Mouse (Mus musculus): Measurements from ENCODE around the gene Fam102b. TPM values are rescaled to one million over a fixed set of nuclear protein-coding genes. Genes with fewer than 3 reads are reported as not detected.
A peak's percentile ranks its signal among the peaks of the same experiment; 100 is the strongest.

The Fam102b gene
- polyA plus RNA-seq, 1 experiment from 2014 or later: 34.6 TPM

- Histone ChIP-seq H3K27ac (replicated peaks) (no peak overlapping the region), H3K36me3 (peaks cover 75% of the 10 kb centered on the region), H3K9me3 (no peaks in the 10 kb centered on the region), H3K27me3 (no peaks in the 10 kb centered on the region), H3K9ac (no peak overlapping the region), H3K4me1 (replicated peaks) (no peaks in the 10 kb centered on the region), H3K4me2 (no peak overlapping the region), H3K4me3 (no peak overlapping the region)
- 89% methylated on average over 15 of the region's 15 CpGs for WGBS
- ATAC-seq (ENCODE audit: low read depth): no peak
Observed at GRCm38 (mm10) chr3:108974920-108975485, 52.4 kb downstream of the Fam102b start.

DNA sequence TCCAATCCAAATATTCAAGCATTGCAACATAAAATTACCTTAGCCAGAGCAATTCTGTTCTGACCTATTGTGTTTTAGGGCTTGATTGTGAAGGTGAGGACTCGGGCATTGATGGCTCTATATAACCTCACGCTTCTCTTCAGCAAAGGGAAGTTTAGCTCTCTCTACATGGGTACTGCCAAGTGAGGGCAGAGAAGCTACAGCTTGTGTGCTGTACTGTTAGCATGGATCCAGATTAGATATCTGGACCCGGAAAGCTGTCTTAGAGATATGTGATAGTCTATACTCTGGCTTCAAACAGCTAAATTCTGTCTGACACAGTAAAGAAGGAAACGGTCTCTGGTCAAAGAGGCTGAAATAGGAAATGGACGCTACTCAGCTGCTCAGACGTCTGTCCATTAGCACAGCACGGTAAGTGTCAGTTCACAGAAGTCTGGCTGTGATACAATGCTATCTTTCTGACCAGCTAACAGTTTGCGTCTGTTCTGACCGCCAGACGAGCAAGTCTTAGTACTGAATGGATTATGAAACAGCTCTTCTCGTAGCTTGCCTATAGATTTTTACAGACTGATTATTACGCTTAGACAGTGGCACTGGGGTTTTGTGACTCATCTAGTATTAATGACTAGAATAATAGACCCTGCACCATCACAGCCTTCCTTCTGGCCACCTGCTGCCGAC lies 53.3 kb downstream of the Fam102b start:
- 81% methylated on average over 13 of the region's 13 CpGs for WGBS

GRCm38 (mm10) chr3:108966051-108966450 lies 61.4 kb downstream of the Fam102b start:
- Histone ChIP-seq H3K27me3 (no peaks in the 10 kb centered on the region), H3K4me1 (replicated peaks) (peaks cover 11% of the 10 kb centered on the region), H3K9ac (no peak overlapping the region), H3K4me2 (no peak overlapping the region), H3K9me3 (no peaks in the 10 kb centered on the region), H3K36me3 (peaks cover 9% of the 10 kb centered on the region; the same call in 1 of the 2 replicates), H3K27ac (replicated peaks) (no peak overlapping the region), H3K4me3 (no peak overlapping the region)
- ATAC-seq (ENCODE audit: low read depth): no peak
- 96% methylated on average over 3 of the region's 3 CpGs for WGBS

More for the DNA sequence above, 53.3 kb downstream of the Fam102b start:
- Histone ChIP-seq H3K4me2 (no peak overlapping the region), H3K4me1 (replicated peaks) (no peaks in the 10 kb centered on the region), H3K36me3 (peaks cover 67% of the 10 kb centered on the region), H3K4me3 (no peak overlapping the region), H3K27me3 (no peaks in the 10 kb centered on the region), H3K27ac (replicated peaks) (no peak overlapping the region), H3K9me3 (no peaks in the 10 kb centered on the region), H3K9ac (no peak overlapping the region)
- no peak for ATAC-seq (ENCODE audit: low read depth)

- H3K36me3 ChIP-seq: no peaks in the 10 kb centered on the region
- no peak overlapping the region for H3K9ac ChIP-seq
- no peak for ATAC-seq (ENCODE audit: low read depth)
Observed at GRCm38 (mm10) chr3:108964361-108965044, 62.9 kb downstream of the Fam102b start.

DNA sequence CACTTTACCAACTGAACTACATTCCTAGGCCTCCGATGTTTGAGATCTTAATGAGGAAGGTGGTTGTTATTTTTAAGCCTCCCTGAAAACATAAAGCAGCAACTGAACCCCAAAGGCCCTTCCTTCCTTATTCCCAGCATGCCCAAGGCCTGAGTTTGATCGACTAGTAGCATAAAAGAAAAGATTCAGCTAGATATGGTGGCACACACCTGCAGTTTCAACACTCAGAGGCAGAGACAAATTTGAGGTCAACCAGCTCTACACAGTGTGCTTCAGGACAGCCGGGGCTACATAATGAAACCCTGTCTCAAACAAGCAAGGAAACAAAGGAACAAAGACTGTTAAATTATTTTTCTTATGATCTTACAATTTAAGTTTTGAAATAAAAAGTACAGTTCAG lies 63.6 kb downstream of the Fam102b start:
- H3K4me3 ChIP-seq: no peak overlapping the region
- H3K9me3 ChIP-seq: no peaks in the 10 kb centered on the region
- H3K4me2 ChIP-seq: no peak overlapping the region
- ATAC-seq (ENCODE audit: low read depth): no peak
- no peaks in the 10 kb centered on the region for H3K27me3 ChIP-seq
- H3K4me1 ChIP-seq (replicated peaks): peaks cover 16% of the 10 kb centered on the region
- 84% methylated on average over 3 of the region's 3 CpGs for WGBS
- no peaks in the 10 kb centered on the region for H3K36me3 ChIP-seq
- no peak overlapping the region for H3K9ac ChIP-seq
- H3K27ac ChIP-seq (replicated peaks): no peak overlapping the region

More at GRCm38 (mm10) chr3:108964361-108965044, 62.9 kb downstream of the Fam102b start:
- no peaks in the 10 kb centered on the region for H3K27me3 ChIP-seq
- H3K4me1 ChIP-seq (replicated peaks): peaks cover 16% of the 10 kb centered on the region
- H3K4me3 ChIP-seq: no peak overlapping the region
- 76% methylated on average over 7 of the region's 7 CpGs for WGBS
- H3K9me3 ChIP-seq: no peaks in the 10 kb centered on the region
- no peak overlapping the region for H3K4me2 ChIP-seq
- H3K27ac ChIP-seq (replicated peaks): no peak overlapping the region

GRCm38 (mm10) chr3:108963278-108963677 lies 64.1 kb downstream of the Fam102b start:
- WGBS: 85% methylated on average over 3 of the region's 3 CpGs
- Histone ChIP-seq H3K27me3 (no peaks in the 10 kb centered on the region), H3K4me1 (replicated peaks) (peaks cover 16% of the 10 kb centered on the region), H3K4me3 (no peak overlapping the region), H3K9me3 (no peaks in the 10 kb centered on the region), H3K4me2 (no peak overlapping the region), H3K9ac (no peak overlapping the region), H3K36me3 (no peaks in the 10 kb centered on the region), H3K27ac (replicated peaks) (no peak overlapping the region)
- ATAC-seq (ENCODE audit: low read depth): no peak

GRCm38 (mm10) chr3:108961655-108962054 lies 65.8 kb downstream of the Fam102b start:
- Histone ChIP-seq H3K4me3 (peak overlapping the region; percentile 7; the same call in 1 of the 2 replicates), H3K4me1 (replicated peaks) (peaks cover 16% of the 10 kb centered on the region), H3K36me3 (no peaks in the 10 kb centered on the region), H3K9ac (0 out of 2 replicates have a peak overlapping the region, but pooled peaks have one; percentile 35), H3K27me3 (no peaks in the 10 kb centered on the region), H3K4me2 (peak overlapping the region; percentile 42), H3K9me3 (no peaks in the 10 kb centered on the region), H3K27ac (replicated peaks) (peak overlapping the region; percentile 52)
- WGBS: 42% methylated on average over 6 of the region's 6 CpGs
- ATAC-seq (ENCODE audit: low read depth): peak; percentile 68

- Histone ChIP-seq H3K4me3 (peak overlapping the region; percentile 7; the same call in 1 of the 2 replicates), H3K27ac (replicated peaks) (peak overlapping the region; percentile 52), H3K9me3 (no peaks in the 10 kb centered on the region), H3K4me2 (peak overlapping the region; percentile 42), H3K4me1 (replicated peaks) (peaks cover 16% of the 10 kb centered on the region), H3K36me3 (no peaks in the 10 kb centered on the region), H3K9ac (peak overlapping the region; percentile 35; the same call in 1 of the 2 replicates), H3K27me3 (no peaks in the 10 kb centered on the region)
- 19% methylated on average over 7 of the region's 7 CpGs for WGBS
- peak; percentile 94 for ATAC-seq (ENCODE audit: low read depth)
Observed at GRCm38 (mm10) chr3:108961226-108961625, 66.2 kb downstream of the Fam102b start.

GRCm38 (mm10) chr3:108959680-108960295 lies 67.6 kb downstream of the Fam102b start:
- no peak overlapping the region for H3K4me3 ChIP-seq
- no peaks in the 10 kb centered on the region for H3K36me3 ChIP-seq
- no peaks in the 10 kb centered on the region for H3K27me3 ChIP-seq
- peaks cover 16% of the 10 kb centered on the region for H3K4me1 ChIP-seq (replicated peaks)
- WGBS: 73% methylated on average over 13 of the region's 13 CpGs
- no peaks in the 10 kb centered on the region for H3K9me3 ChIP-seq
- H3K4me2 ChIP-seq: no peak overlapping the region
- no peak overlapping the region for H3K27ac ChIP-seq (replicated peaks)
- H3K9ac ChIP-seq: no peak overlapping the region
- no peak for ATAC-seq (ENCODE audit: low read depth)

DNA sequence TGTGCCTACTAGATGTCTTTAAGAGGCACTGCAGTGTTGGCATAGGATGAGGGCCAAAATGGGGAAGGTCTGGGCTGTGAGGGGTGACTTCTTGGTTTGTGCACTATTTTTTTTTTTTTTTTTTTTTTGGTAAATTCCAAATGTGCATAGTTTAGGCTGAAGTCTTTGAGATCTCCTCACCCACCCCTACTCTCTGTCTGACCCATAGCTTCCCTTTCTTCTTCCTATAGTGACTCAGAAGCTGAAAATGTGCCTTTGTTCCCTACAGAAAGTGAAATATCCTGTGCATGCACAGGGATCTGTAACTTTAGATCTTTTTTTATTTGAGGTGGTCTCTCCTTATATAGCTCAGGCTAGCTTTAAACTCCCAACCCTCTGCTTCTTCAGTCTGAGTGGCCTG lies 69.4 kb downstream of the Fam102b start:
- Histone ChIP-seq H3K4me1 (replicated peaks) (peaks cover 16% of the 10 kb centered on the region), H3K27ac (replicated peaks) (no peak overlapping the region), H3K36me3 (no peaks in the 10 kb centered on the region), H3K9me3 (no peaks in the 10 kb centered on the region), H3K4me2 (no peak overlapping the region), H3K9ac (no peak overlapping the region), H3K4me3 (no peak overlapping the region), H3K27me3 (no peaks in the 10 kb centered on the region)
- no peak for ATAC-seq (ENCODE audit: low read depth)

DNA sequence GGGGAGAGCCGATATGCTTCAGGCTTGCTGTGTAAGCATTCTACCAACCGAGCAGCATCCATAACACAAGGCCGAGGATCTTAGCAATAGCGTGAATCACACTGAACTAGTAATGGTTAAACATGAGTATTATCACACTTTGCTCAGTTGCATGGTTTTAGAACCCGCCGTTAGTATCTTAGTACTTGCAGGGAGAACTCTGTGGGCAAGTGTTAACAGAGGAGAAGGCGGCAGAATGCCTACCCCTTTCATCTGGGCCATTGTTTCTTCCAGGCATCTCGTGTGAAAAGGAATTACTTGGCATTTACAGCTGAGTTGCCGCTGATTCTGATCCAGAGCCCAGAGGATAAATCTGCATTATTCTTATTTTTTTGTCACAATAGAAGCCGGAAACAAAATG lies 86.4 kb downstream of the Fam102b start:
- Histone ChIP-seq H3K9me3 (no peaks in the 10 kb centered on the region), H3K27me3 (no peaks in the 10 kb centered on the region), H3K4me1 (replicated peaks) (no peaks in the 10 kb centered on the region), H3K27ac (replicated peaks) (no peak overlapping the region), H3K36me3 (no peaks in the 10 kb centered on the region), H3K4me3 (no peak overlapping the region), H3K4me2 (no peak overlapping the region), H3K9ac (no peak overlapping the region)
- 78% methylated on average over 10 of the region's 10 CpGs for WGBS
- no peak for ATAC-seq (ENCODE audit: low read depth)

All from neural tube, embryonic 13.5 days (tissue).